In genomic region chr17:57094222-57094621, GRCm38 (mm10) we compare ENCODE assay signal across 1 mouse cellular context.
A peak's percentile ranks its signal among the peaks of the same experiment; 100 is the strongest.
TF ChIP-seq lines count a peak whose summit lies in the region.

No protein-coding gene starts in this region.

TF ChIP-seq in MEL, 35 proteins besides CTCF, POLR2A, EP300 and RAD21:
- no peak for TF ChIP-seq NELFE (IDR thresholded peaks at IDR 0.05; ENCODE audit: low read depth, low read length)
- TF ChIP-seq TBP (IDR thresholded peaks at IDR 0.05; ENCODE audit: low read depth, low read length) = peak; percentile 71
- TF ChIP-seq TAL1 (IDR thresholded peaks at IDR 0.05; ENCODE audit: low read length) = peak; percentile 38
- TF ChIP-seq MAZ (IDR thresholded peaks at IDR 0.05; ENCODE audit: low read depth, low read length) = no peak
- TF ChIP-seq MEF2A (IDR thresholded peaks at IDR 0.05; ENCODE audit: extremely low read depth, insufficient replicate concordance, low read depth, low read length, poor library complexity, severe bottlenecking) = no peak
- no peak for TF ChIP-seq MAX (IDR thresholded peaks at IDR 0.05; ENCODE audit: low read length)
- TF ChIP-seq ELF1 (IDR thresholded peaks at IDR 0.05; ENCODE audit: low read depth, low read length) = no peak
- TF ChIP-seq JUND (IDR thresholded peaks at IDR 0.05; ENCODE audit: low read depth, low read length) = no peak
- no peak for TF ChIP-seq UBTF (IDR thresholded peaks at IDR 0.05; ENCODE audit: borderline replicate concordance, insufficient read depth, low read depth, low read length)
- no peak for TF ChIP-seq POLR2AphosphoS5 (IDR thresholded peaks at IDR 0.05; ENCODE audit: borderline replicate concordance, low read depth, low read length)
- TF ChIP-seq TCF12 (IDR thresholded peaks at IDR 0.05; ENCODE audit: low read depth, low read length) = no peak
